Mouse (Mus musculus): Measurements from ENCODE around the gene Tgm1.

Tgm1 gene

GRCm38 (mm10) chr14:55723433-55723832, 9.7 kb upstream of the Tgm1 start:
- no peak for DNase-seq

- no peak for DNase-seq
Measured at GRCm38 (mm10) chr14:55722438-55722945, 8.8 kb upstream of the Tgm1 start.

- DNase-seq: peak; percentile 96
Measured at GRCm38 (mm10) chr14:55721700-55722437, 8.1 kb upstream of the Tgm1 start, which contains the start of gene Rabggta. Rabggta (minus strand) TSS chr14:55722263.

GRCm38 (mm10) chr14:55721076-55721475, 7.3 kb upstream of the Tgm1 start:
- no peak for DNase-seq

- DNase-seq: no peak
Measured at GRCm38 (mm10) chr14:55720666-55721065, 6.9 kb upstream of the Tgm1 start.

GRCm38 (mm10) chr14:55719737-55720136, 6.0 kb upstream of the Tgm1 start:
- DNase-seq: no peak

GRCm38 (mm10) chr14:55716884-55717283, 3.2 kb upstream of the Tgm1 start:
- DNase-seq: no peak

- no peak for DNase-seq
Measured at GRCm38 (mm10) chr14:55716271-55716670, 2.5 kb upstream of the Tgm1 start.

- DNase-seq: peak; percentile 78
Measured at GRCm38 (mm10) chr14:55714893-55715292, 1.2 kb upstream of the Tgm1 start.

- DNase-seq: peak; percentile 82
Measured at GRCm38 (mm10) chr14:55713007-55713728, 558 bp downstream of the Tgm1 start.

- no peak for DNase-seq
Measured at GRCm38 (mm10) chr14:55711786-55712185, 1.9 kb downstream of the Tgm1 start.

- DNase-seq: no peak
Measured at GRCm38 (mm10) chr14:55709509-55709908, 4.2 kb downstream of the Tgm1 start.

- no peak for DNase-seq
Measured at GRCm38 (mm10) chr14:55707397-55707796, 6.3 kb downstream of the Tgm1 start.

GRCm38 (mm10) chr14:55706051-55706600, 7.6 kb downstream of the Tgm1 start:
- DNase-seq: peak; percentile 63

- DNase-seq: no peak
Measured at GRCm38 (mm10) chr14:55702761-55703160, 11.0 kb downstream of the Tgm1 start.

GRCm38 (mm10) chr14:55701131-55701530, 12.6 kb downstream of the Tgm1 start:
- no peak for DNase-seq

GRCm38 (mm10) chr14:55697226-55697625, 16.5 kb downstream of the Tgm1 start:
- DNase-seq: peak; percentile 52

- no peak for DNase-seq
Measured at GRCm38 (mm10) chr14:55689433-55689832, 24.3 kb downstream of the Tgm1 start.

GRCm38 (mm10) chr14:55682118-55682493, 31.6 kb downstream of the Tgm1 start:
- no peak for DNase-seq

- peak; percentile 96 for DNase-seq
Measured at GRCm38 (mm10) chr14:55681160-55682117, 32.3 kb downstream of the Tgm1 start, which contains the start of gene Tinf2. Tinf2 (minus strand) TSS chr14:55681820.

GRCm38 (mm10) chr14:55677615-55678014, 36.1 kb downstream of the Tgm1 start:
- DNase-seq: no peak

GRCm38 (mm10) chr14:55672741-55673060, 41.0 kb downstream of the Tgm1 start:
- DNase-seq: no peak

Measured in lung, postnatal 36 days (tissue).